ENCODE assay signal across 8 mouse cellular contexts in the genomic region with DNA sequence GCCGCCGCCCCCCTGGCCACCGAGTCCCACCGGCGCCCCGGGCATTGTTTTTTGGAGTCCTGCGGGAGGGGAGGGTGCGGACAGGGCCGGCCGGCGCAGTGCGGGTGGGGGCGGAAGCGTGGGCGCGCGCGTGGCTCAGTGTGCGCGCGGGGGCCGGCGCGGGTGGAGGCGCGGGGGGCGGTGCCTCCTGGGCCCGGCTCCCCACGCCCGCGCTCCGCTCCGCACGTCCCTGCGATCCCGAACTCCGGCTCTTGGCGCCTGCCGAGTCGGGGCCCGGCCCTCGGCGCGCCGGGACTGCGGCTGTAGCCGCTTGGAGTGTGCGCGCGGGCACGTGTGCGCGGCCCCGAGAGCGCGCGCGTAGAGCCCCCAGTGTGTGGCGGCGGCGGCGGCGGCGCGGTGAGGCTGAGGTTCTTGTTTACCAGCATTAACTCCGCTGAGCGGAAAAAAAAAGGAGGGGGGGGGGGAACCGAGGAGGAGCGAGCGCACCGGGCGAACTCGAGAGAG. TPM values are rescaled to one million over a fixed set of nuclear protein-coding genes. Genes with fewer than 3 reads are reported as not detected.
DNase-seq lines count a peak whose midpoint lies in the region; ATAC-seq and TF ChIP-seq lines count a peak whose summit lies in the region.

No protein-coding gene starts in this region.

- peak; percentile 39 for DNase-seq in CH12.LX (ENCODE audit: extremely low read depth)
- peak; percentile 84 for DNase-seq in c-Kit-positive CD71-positive TER-119-negative erythroid progenitor cells, embryonic 14.5 days (ENCODE audit: low read depth)
- DNase-seq in forebrain, embryonic 11.5 days (ENCODE audit: low spot score) = peak; percentile 96
- DNase-seq in kidney, postnatal 36 days = peak; percentile 94 to 96
- DNase-seq in telencephalon, adult 2 months (ENCODE audit: low read depth, low spot score) = peak; percentile 88

- H3K4me1 ChIP-seq in CH12.LX (ENCODE audit: control insufficient read depth in 1 of 2, insufficient read depth in 2 of 2) = peaks cover 0 to 3% of the 10 kb centered on the region in 2 experiments; a peak in 1 of 4 replicates
- peaks cover 5% of the 10 kb centered on the region; the same call in 1 of the 2 replicates for H3K4me1 ChIP-seq in forebrain, embryonic 11.5 days (replicated peaks; ENCODE audit: control insufficient read depth, insufficient read depth, low read length)
- H3K4me1 ChIP-seq in heart, embryonic 16.5 days (ENCODE audit: control insufficient read depth, insufficient read depth, low read length) = peaks cover 14% of the 10 kb centered on the region
- H3K4me1 ChIP-seq in liver, embryonic 15.5 days (replicated peaks) = peaks cover 54% of the 10 kb centered on the region
- peaks cover 34% of the 10 kb centered on the region for H3K4me1 ChIP-seq in neural tube, embryonic 13.5 days (replicated peaks)

- no peak overlapping the region for H3K27ac ChIP-seq in CH12.LX (ENCODE audit: insufficient read depth, low read depth)
- H3K27ac ChIP-seq in forebrain, embryonic 11.5 days (ENCODE audit: low read depth, low read length) = peak overlapping the region; percentile 99
- H3K27ac ChIP-seq in heart, embryonic 16.5 days (ENCODE audit: low read length) = peak overlapping the region; percentile 99
- H3K27ac ChIP-seq in liver, embryonic 15.5 days (replicated peaks) = peak overlapping the region; percentile 93
- peak overlapping the region; percentile 100 for H3K27ac ChIP-seq in neural tube, embryonic 13.5 days (replicated peaks)

- no peak for TF ChIP-seq POLR2A in CH12.LX (IDR thresholded peaks at IDR 0.05; ENCODE audit: low read depth, low read length)

- H3K9me3 ChIP-seq in CH12.LX (replicated peaks; ENCODE audit: low read length) = peaks cover 7% of the 10 kb centered on the region
- H3K9me3 ChIP-seq in forebrain, embryonic 11.5 days (ENCODE audit: control insufficient read depth, low read length) = no peaks in the 10 kb centered on the region
- H3K9me3 ChIP-seq in heart, embryonic 16.5 days (replicated peaks; ENCODE audit: control insufficient read depth, low read length) = no peaks in the 10 kb centered on the region
- H3K9me3 ChIP-seq in liver, embryonic 15.5 days (replicated peaks) = no peaks in the 10 kb centered on the region
- H3K9me3 ChIP-seq in neural tube, embryonic 13.5 days = no peaks in the 10 kb centered on the region

- TF ChIP-seq EP300 in CH12.LX (IDR thresholded peaks at IDR 0.05; ENCODE audit: low read length) = no peak

- peak; percentile 79 for ATAC-seq in forebrain, embryonic 11.5 days (replicated peaks; ENCODE audit: low FRiP score)
- ATAC-seq in heart, embryonic 16.5 days (replicated peaks; ENCODE audit: extremely low read depth, insufficient read depth, low FRiP score) = peak; percentile 85
- ATAC-seq in liver, embryonic 15.5 days (ENCODE audit: insufficient read depth) = peak; percentile 86
- ATAC-seq in neural tube, embryonic 13.5 days (ENCODE audit: low read depth) = peak; percentile 81

- H3K4me3 ChIP-seq in CH12.LX (replicated peaks in 1 of 3; ENCODE audit: low read depth in 2 of 3, low read length in 2 of 3, poor library complexity in 1 of 3) = peak overlapping the region in 2 of 3 experiments; percentile 47 to 77
- peak overlapping the region; percentile 62 for H3K4me3 ChIP-seq in forebrain, embryonic 11.5 days (ENCODE audit: low read depth, low read length)
- H3K4me3 ChIP-seq in heart, embryonic 16.5 days (ENCODE audit: low read length) = peak overlapping the region; percentile 91
- H3K4me3 ChIP-seq in liver, embryonic 15.5 days (replicated peaks) = peak overlapping the region; percentile 90
- peak overlapping the region; percentile 96 for H3K4me3 ChIP-seq in neural tube, embryonic 13.5 days

- TF ChIP-seq CTCF in CH12.LX (conservative IDR thresholded peaks at IDR 0.05 in 1 of 2, IDR thresholded peaks at IDR 0.05 in 1 of 2; ENCODE audit: low read depth in 2 of 2, low read length in 2 of 2) = no peak

- under 1% methylated on average over 56 of the region's 73 CpGs for WGBS in forebrain, embryonic 11.5 days
- WGBS in heart, embryonic 16.5 days = 0% methylated on average over 55 of the region's 73 CpGs
- under 1% methylated on average over 68 of the region's 73 CpGs for WGBS in liver, embryonic 15.5 days (ENCODE audit: insufficient replicate concordance)
- under 1% methylated on average over 38 of the region's 73 CpGs for WGBS in neural tube, embryonic 13.5 days

- peak overlapping the region; percentile 65; the same call in 1 of the 2 replicates for H3K9ac ChIP-seq in CH12.LX (ENCODE audit: insufficient read depth, low read depth)
- H3K9ac ChIP-seq in forebrain, embryonic 11.5 days (ENCODE audit: low read length) = peak overlapping the region; percentile 96
- peak overlapping the region; percentile 96 for H3K9ac ChIP-seq in heart, embryonic 16.5 days (ENCODE audit: low read length)
- H3K9ac ChIP-seq in liver, embryonic 15.5 days = peak overlapping the region; percentile 92
- H3K9ac ChIP-seq in neural tube, embryonic 13.5 days = peak overlapping the region; percentile 97

- dilution Hi-C loops in CH12.LX (cut with MboI; ENCODE audit: extremely low pct_ligation_motif_present, extremely low pct_unique_long_range_greater_than_20kb, low sequenced_read_pairs) = no loop called here

- in situ Hi-C loops in CH12.LX (cut with MboI; ENCODE audit: low pct_ligation_motif_present, low pct_unique_long_range_greater_than_20kb, low sequenced_read_pairs) = no loop called here

- no peaks in the 10 kb centered on the region for H3K36me3 ChIP-seq in CH12.LX (replicated peaks in 1 of 2; ENCODE audit: control insufficient read depth in 1 of 2, insufficient read depth in 1 of 2, low read length in 1 of 2)
- H3K36me3 ChIP-seq in forebrain, embryonic 11.5 days (ENCODE audit: control insufficient read depth, insufficient read depth, low read length) = no peaks in the 10 kb centered on the region
- H3K36me3 ChIP-seq in heart, embryonic 16.5 days (ENCODE audit: control insufficient read depth, insufficient read depth) = no peaks in the 10 kb centered on the region
- H3K36me3 ChIP-seq in liver, embryonic 15.5 days (replicated peaks) = no peaks in the 10 kb centered on the region
- H3K36me3 ChIP-seq in neural tube, embryonic 13.5 days = no peaks in the 10 kb centered on the region

- H3K4me2 ChIP-seq in CH12.LX (ENCODE audit: insufficient read depth, low read depth, poor library complexity, severe bottlenecking) = peak overlapping the region; percentile 93
- H3K4me2 ChIP-seq in forebrain, embryonic 11.5 days (ENCODE audit: low read depth, low read length, severe bottlenecking) = peak overlapping the region; percentile 98
- H3K4me2 ChIP-seq in heart, embryonic 16.5 days (ENCODE audit: low read depth, low read length) = peak overlapping the region; percentile 99
- H3K4me2 ChIP-seq in liver, embryonic 15.5 days = peak overlapping the region; percentile 96
- peak overlapping the region; percentile 100 for H3K4me2 ChIP-seq in neural tube, embryonic 13.5 days

- peaks cover 86% of the 10 kb centered on the region for H3K27me3 ChIP-seq in CH12.LX (replicated peaks)
- H3K27me3 ChIP-seq in forebrain, embryonic 11.5 days (ENCODE audit: control insufficient read depth, insufficient read depth, low read length) = no peaks in the 10 kb centered on the region
- H3K27me3 ChIP-seq in heart, embryonic 16.5 days (ENCODE audit: control insufficient read depth, insufficient read depth, low read length) = no peaks in the 10 kb centered on the region
- H3K27me3 ChIP-seq in liver, embryonic 15.5 days = peaks cover 67% of the 10 kb centered on the region
- no peaks in the 10 kb centered on the region for H3K27me3 ChIP-seq in neural tube, embryonic 13.5 days

- H3K79me2 ChIP-seq in CH12.LX (replicated peaks; ENCODE audit: control insufficient read depth, extremely low read depth, insufficient read depth, poor library complexity, severe bottlenecking) = no peaks in the 10 kb centered on the region

- no peak for TF ChIP-seq RAD21 in CH12.LX (IDR thresholded peaks at IDR 0.05; ENCODE audit: low read depth, low read length)

TF ChIP-seq in CH12.LX, 34 proteins besides CTCF, POLR2A, EP300 and RAD21:
- TF ChIP-seq MAZ (IDR thresholded peaks at IDR 0.05; ENCODE audit: low read depth, low read length) (0 out of 2 replicates have a peak, but pooled peaks have one; percentile 29), IRF4 (IDR thresholded peaks at IDR 0.05; ENCODE audit: low read depth, low read length) (0 out of 2 replicates have a peak, but pooled peaks have one; percentile 10), TBP (conservative IDR thresholded peaks at IDR 0.05; ENCODE audit: low read depth, low read length) (no peak), NELFE (IDR thresholded peaks at IDR 0.05; ENCODE audit: low read depth, low read length) (no peak), ZNF384 (IDR thresholded peaks at IDR 0.05; ENCODE audit: low read depth, low read length) (0 out of 2 replicates have a peak, but pooled peaks have one; percentile 17), MYC (IDR thresholded peaks at IDR 0.05; ENCODE audit: low read depth, low read length) (no peak), BHLHE40 (IDR thresholded peaks at IDR 0.05; ENCODE audit: low read depth, low read length) (peak; percentile 75)
TF ChIP-seq in CH12.LX: peak in this region for 4.

RNA-seq across cellular contexts. Expression of a gene that starts 1.0 kb away (rescaled TPM):
- total RNA-seq in CH12.LX (2012; rRNA removed) = 0.80 and 1.6 TPM in 2 replicates
- 0.19 and 0.47 TPM in 2 replicates for total RNA-seq in CH12.LX (2014; rRNA removed)
- 0.29 and 0.63 TPM in 2 replicates for polyA plus RNA-seq in CH12.LX (2012; ENCODE audit: insufficient read length, low read depth)
- 17.7 and 18.3 TPM in 2 replicates for polyA plus RNA-seq in forebrain, embryonic 11.5 days (2014; fragmentation: Nextera tagmentation; extraction: Ambion mirVana)
- polyA plus RNA-seq in heart, embryonic 16.5 days (2015; fragmentation: Nextera tagmentation; extraction: Ambion mirVana) = 16.4 and 18.4 TPM in 2 replicates
- polyA plus RNA-seq in liver, embryonic 15.5 days (2015; fragmentation: Nextera tagmentation; extraction: Ambion mirVana) = 2.6 and 3.7 TPM in 2 replicates
- 23.7 and 28.5 TPM in 2 replicates for polyA plus RNA-seq in neural tube, embryonic 13.5 days (2015; fragmentation: Nextera tagmentation; extraction: Ambion mirVana)

Comparison
In these comparisons a context has a peak if more than half of its experiments do, and no peak if none do; other contexts are left out.
1. DNase-seq: peak in every context shown above with its lines; median percentile 96 in forebrain, embryonic 11.5 days; 95 in kidney, postnatal 36 days; 88 in telencephalon, adult 2 months; 84 in c-Kit-positive CD71-positive TER-119-negative erythroid progenitor cells, embryonic 14.5 days; 39 in CH12.LX.